Mouse (Mus musculus): ENCODE data around the gene B4galt1.

DNA sequence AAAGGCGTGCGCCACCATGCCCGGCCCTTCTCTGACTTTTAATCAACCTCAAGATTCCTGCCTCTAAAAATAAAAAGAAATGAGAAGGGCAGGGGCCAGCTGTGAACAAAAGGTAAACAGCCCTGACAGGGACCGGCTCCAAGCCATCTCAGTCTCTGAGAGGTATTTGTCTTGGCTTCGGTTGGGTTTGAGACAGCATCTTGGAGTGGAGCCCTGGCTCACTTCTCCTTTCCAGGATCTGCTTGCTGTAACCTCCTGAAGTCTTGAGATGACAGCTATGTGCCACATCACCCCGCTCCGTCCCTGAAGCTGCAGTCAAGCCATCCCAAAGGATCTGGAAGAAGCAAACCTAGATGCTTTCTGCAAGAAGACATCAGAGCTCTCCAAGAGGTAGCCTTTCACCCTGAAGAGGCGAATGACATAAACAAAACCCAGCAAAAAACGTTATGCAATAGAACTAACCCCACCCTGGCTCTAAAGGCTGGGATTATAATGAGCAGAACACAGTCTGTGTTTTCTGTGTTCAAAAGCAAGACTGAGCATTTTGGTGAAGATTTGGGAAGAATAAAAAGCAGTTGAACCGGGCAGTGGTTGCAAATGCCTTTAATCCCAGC, 69.1 kb downstream of the B4galt1 start:
- no peak for TF ChIP-seq CTCF (IDR thresholded peaks at IDR 0.05; ENCODE audit: control insufficient read depth, insufficient read depth, low read length)
- no peak for TF ChIP-seq POLR2A (IDR thresholded peaks at IDR 0.05; ENCODE audit: borderline replicate concordance, control insufficient read depth, low read depth, low read length)
